Mouse (Mus musculus) bone marrow macrophage, adult 2 months (primary cell): ENCODE data around the gene Morc1. TPM values are rescaled to one million over a fixed set of nuclear protein-coding genes. Genes with fewer than 3 reads are reported as not detected.

Experiments
- H3K27ac ChIP-seq: 2 replicates; pipeline ENCODE4 v1.5.1; 2012; ENCODE audit warnings: low read depth, low read length; ENCODE audit not compliant: insufficient read depth
- H3K4me1 ChIP-seq: 2 replicates; pipeline ENCODE4 v1.6.1; 2012; ENCODE audit warnings: low read length; ENCODE audit not compliant: control insufficient read depth, insufficient read depth
- H3K4me3 ChIP-seq: 2 replicates; pipeline ENCODE4 v1.5.1; 2012; ENCODE audit warnings: mild to moderate bottlenecking, low read length, moderate library complexity; ENCODE audit not compliant: insufficient read depth
- CTCF ChIP-seq: IDR thresholded peaks from 2 replicates; pipeline ENCODE4 v1.5.1; 2012; ENCODE audit warnings: low read depth, mild to moderate bottlenecking, low read length, moderate library complexity
- POLR2A ChIP-seq: IDR thresholded peaks from 2 replicates; pipeline ENCODE4 v1.6.1; 2012; ENCODE audit warnings: mild to moderate bottlenecking, low read depth, low read length, borderline replicate concordance
- polyA plus RNA-seq: library from polyadenylated mRNA; stranded (reverse); fragments of >200 nt; gene quantifications from 2 replicates; pipeline ENCODE4 v1.2.4, GENCODE M21; 2012; ENCODE audit not compliant: missing spikeins, insufficient read depth, insufficient read length

Morc1 gene
- polyA plus RNA-seq, 1 experiment: not detected

GRCm38 (mm10) chr16:48675607-48676006, 244.6 kb downstream of the Morc1 start:
- Histone ChIP-seq H3K27ac (no peak overlapping the region), H3K4me3 (no peak overlapping the region), H3K4me1 (no peaks in the 10 kb centered on the region)
- TF ChIP-seq CTCF (no peak), POLR2A (no peak)

GRCm38 (mm10) chr16:48676205-48676604, 245.2 kb downstream of the Morc1 start:
- no peak overlapping the region for H3K4me3 ChIP-seq
- no peak for TF ChIP-seq CTCF
- TF ChIP-seq POLR2A: no peak
- no peaks in the 10 kb centered on the region for H3K4me1 ChIP-seq
- H3K27ac ChIP-seq: no peak overlapping the region

DNA sequence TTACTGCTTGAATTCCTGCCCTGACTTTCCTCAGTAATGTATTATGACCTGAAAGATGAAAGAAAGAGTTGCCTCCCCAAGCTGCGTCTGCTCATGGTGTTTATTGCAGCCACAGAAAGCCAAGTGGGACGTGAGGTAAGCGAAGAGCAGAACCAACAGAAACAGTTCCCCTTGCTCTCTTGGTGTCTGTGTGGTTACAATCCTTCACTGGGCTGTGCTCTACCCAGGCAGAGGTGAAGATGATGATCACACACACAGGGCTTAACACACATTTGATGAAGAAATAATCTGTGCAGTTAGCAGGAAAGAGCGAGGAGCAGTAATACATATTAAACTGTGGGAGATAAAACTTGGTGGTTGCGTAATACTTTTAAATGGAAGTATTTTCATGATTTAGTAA, 246.3 kb downstream of the Morc1 start:
- TF ChIP-seq POLR2A: no peak
- TF ChIP-seq CTCF: no peak
- H3K27ac ChIP-seq: no peak overlapping the region
- no peak overlapping the region for H3K4me3 ChIP-seq
- no peaks in the 10 kb centered on the region for H3K4me1 ChIP-seq

GRCm38 (mm10) chr16:48678029-48678428, 247.0 kb downstream of the Morc1 start:
- H3K4me1 ChIP-seq: no peaks in the 10 kb centered on the region
- no peak overlapping the region for H3K27ac ChIP-seq
- H3K4me3 ChIP-seq: no peak overlapping the region
- no peak for TF ChIP-seq POLR2A
- no peak for TF ChIP-seq CTCF

Other genes starting within 250 kb of the Morc1 start
- not detected in 2 replicates for gene Dppa4, start 147.5 kb upstream of the Morc1 start, polyA plus RNA-seq
- not detected in 2 replicates for gene Dppa2, start 127.3 kb upstream of the Morc1 start, polyA plus RNA-seq
- not detected in 2 replicates for gene Gm5485, start 18.8 kb upstream of the Morc1 start, polyA plus RNA-seq